Mouse (Mus musculus) liver, postnatal 0 days (tissue): ENCODE data around the gene Gm37240. TPM values are rescaled to one million over a fixed set of nuclear protein-coding genes. Genes with fewer than 3 reads are reported as not detected.
A peak's percentile ranks its signal among the peaks of the same experiment; 100 is the strongest.

Experiments
- ATAC-seq: fragments of 200-750 bp; cut with Nextera tagmentation; 2 replicates; pipeline ENCODE4 v1.8.0; 2017; ENCODE audit warnings: mild to moderate bottlenecking, moderate library complexity
- DNase-seq: peaks from one replicate; pipeline ENCODE4 v3.0.0-alpha.2; 2016
- H3K27ac ChIP-seq: fragments of 300-500 bp; sonication (generic); 2 replicates; pipeline ENCODE4 v1.5.1; 2014; ENCODE audit warnings: antibody characterized with exemption, moderate library complexity, mild to moderate bottlenecking, low read depth
- H3K27me3 ChIP-seq: fragments of 300-500 bp; sonication (generic); 2 replicates; pipeline ENCODE4 v1.6.1; 2014; ENCODE audit warnings: low read length, control low read depth, mixed read lengths; ENCODE audit not compliant: insufficient read depth
- H3K36me3 ChIP-seq: fragments of 300-500 bp; sonication (generic); replicated peaks from 2 replicates; pipeline ENCODE4 v1.6.1; 2014; ENCODE audit warnings: mild to moderate bottlenecking, control low read depth, low read length, moderate library complexity, mixed read lengths; ENCODE audit not compliant: insufficient read depth
- H3K4me1 ChIP-seq: fragments of 300-500 bp; sonication (generic); 2 replicates; pipeline ENCODE4 v1.6.1; 2014; ENCODE audit warnings: antibody characterized with exemption, mild to moderate bottlenecking, control low read depth; ENCODE audit not compliant: insufficient read depth
- H3K4me2 ChIP-seq: fragments of 300-500 bp; sonication (generic); 2 replicates; pipeline ENCODE4 v1.6.1; 2014; ENCODE audit warnings: low read depth, mild to moderate bottlenecking, low read length, moderate library complexity, mixed read lengths
- H3K4me3 ChIP-seq: fragments of 300-500 bp; sonication (generic); 2 replicates; pipeline ENCODE4 v1.5.1; 2014; ENCODE audit warnings: low read depth, low read length
- H3K9ac ChIP-seq: fragments of 300-500 bp; sonication (generic); replicated peaks from 2 replicates; pipeline ENCODE4 v1.6.1; 2014; ENCODE audit warnings: mild to moderate bottlenecking, moderate library complexity
- H3K9me3 ChIP-seq: fragments of 300-500 bp; sonication (generic); 2 replicates; pipeline ENCODE4 v1.6.1; 2016; ENCODE audit warnings: mild to moderate bottlenecking, control low read depth, low read length, mixed read lengths
- CTCF ChIP-seq: sonication (generic); IDR thresholded peaks from 2 replicates; pipeline ENCODE4 v1.5.1; 2016; ENCODE audit warnings: antibody characterized with exemption, low read depth
- EP300 ChIP-seq: IDR thresholded peaks from 2 replicates; pipeline ENCODE4 v1.6.1; 2016; ENCODE audit warnings: antibody characterized with exemption, low read depth, mild to moderate bottlenecking
- WGBS: fragments of 180-500 bp; shearing (Covaris S2); extraction: QIAGEN DNeasy Blood & Tissue Kit; methylation state at CpG from one replicate; pipeline ENCODE4 v1.1.7; 2014; ENCODE audit not compliant: insufficient replicate concordance; 5-methylcytosine and 5-hydroxymethylcytosine counted together
- polyA plus RNA-seq: library from polyadenylated mRNA; unstranded; fragments of >200 nt; fragmentation: Nextera tagmentation; extraction: Ambion mirVana; gene quantifications from 2 replicates; pipeline ENCODE4 v1.2.1, GENCODE M21; 2015

The Gm37240 gene
- polyA plus RNA-seq, 1 experiment from 2014 or later: 0.72 TPM

- no peak for DNase-seq
- 43% methylated on average over 2 of the region's 2 CpGs for WGBS
- ATAC-seq: no peak
- H3K9me3 ChIP-seq: no peaks in the 10 kb centered on the region
- no peak overlapping the region for H3K4me2 ChIP-seq
- H3K27ac ChIP-seq: no peak overlapping the region
- TF ChIP-seq CTCF: peak; percentile 36; the same call in 1 of the 2 replicates
- no peak for TF ChIP-seq EP300
- H3K27me3 ChIP-seq: no peaks in the 10 kb centered on the region
- H3K4me3 ChIP-seq: no peak overlapping the region
- no peaks in the 10 kb centered on the region for H3K36me3 ChIP-seq
- no peaks in the 10 kb centered on the region; the same call in 1 of the 2 replicates for H3K4me1 ChIP-seq
- H3K9ac ChIP-seq: no peak overlapping the region
These were observed 951.1 kb downstream of the Gm37240 start for GRCm38 (mm10) chr3:84936252-84936651.

- TF ChIP-seq CTCF (no peak), EP300 (no peak)
- ATAC-seq (peak; percentile 50; the same call in 1 of the 2 replicates), DNase-seq (no peak)
These were observed 951.6 kb downstream of the Gm37240 start for GRCm38 (mm10) chr3:84935729-84936128.

GRCm38 (mm10) chr3:84930683-84931082 is 956.6 kb downstream of the Gm37240 start:
- 81% methylated on average over 3 of the region's 3 CpGs for WGBS
- no peak for TF ChIP-seq CTCF
- no peak for TF ChIP-seq EP300
- Histone ChIP-seq H3K4me2 (no peak overlapping the region), H3K9me3 (no peaks in the 10 kb centered on the region), H3K9ac (no peak overlapping the region), H3K27me3 (no peaks in the 10 kb centered on the region), H3K36me3 (no peaks in the 10 kb centered on the region), H3K4me3 (no peak overlapping the region), H3K4me1 (no peaks in the 10 kb centered on the region), H3K27ac (no peak overlapping the region)
- ATAC-seq: no peak
- DNase-seq: no peak

More at GRCm38 (mm10) chr3:84935729-84936128, 951.6 kb downstream of the Gm37240 start:
- 51% methylated on average over 1 of the region's 1 CpGs for WGBS
- H3K9me3 ChIP-seq: no peaks in the 10 kb centered on the region
- no peaks in the 10 kb centered on the region; the same call in 1 of the 2 replicates for H3K4me1 ChIP-seq
- H3K27ac ChIP-seq: no peak overlapping the region
- no peak overlapping the region for H3K4me2 ChIP-seq
- H3K36me3 ChIP-seq: no peaks in the 10 kb centered on the region
- no peaks in the 10 kb centered on the region for H3K27me3 ChIP-seq
- no peak overlapping the region for H3K9ac ChIP-seq
- H3K4me3 ChIP-seq: no peak overlapping the region

- H3K9ac ChIP-seq: no peak overlapping the region
- no peak for TF ChIP-seq CTCF
- TF ChIP-seq EP300: no peak
- H3K4me3 ChIP-seq: no peak overlapping the region
- no peak for ATAC-seq
- no peak overlapping the region for H3K27ac ChIP-seq
- H3K4me2 ChIP-seq: no peak overlapping the region
- no peaks in the 10 kb centered on the region for H3K9me3 ChIP-seq
- no peak for DNase-seq
- WGBS: 81% methylated on average over 3 of the region's 3 CpGs
- H3K27me3 ChIP-seq: no peaks in the 10 kb centered on the region
- no peaks in the 10 kb centered on the region for H3K36me3 ChIP-seq
- H3K4me1 ChIP-seq: no peaks in the 10 kb centered on the region
These were observed 958.1 kb downstream of the Gm37240 start for GRCm38 (mm10) chr3:84929171-84929570.

GRCm38 (mm10) chr3:84927901-84928300 is 959.4 kb downstream of the Gm37240 start:
- ATAC-seq (no peak), DNase-seq (no peak)
- Histone ChIP-seq H3K9me3 (no peaks in the 10 kb centered on the region), H3K4me1 (no peaks in the 10 kb centered on the region), H3K27me3 (no peaks in the 10 kb centered on the region), H3K27ac (no peak overlapping the region), H3K4me3 (no peak overlapping the region), H3K9ac (no peak overlapping the region), H3K4me2 (no peak overlapping the region), H3K36me3 (no peaks in the 10 kb centered on the region)
- 81% methylated on average over 2 of the region's 2 CpGs for whole genome bisulfite sequencing
- TF ChIP-seq CTCF (peak; percentile 20; the same call in 1 of the 2 replicates), EP300 (no peak)

- ATAC-seq (no peak), DNase-seq (no peak)
- no peaks in the 10 kb centered on the region for H3K27me3 ChIP-seq
- H3K9ac ChIP-seq: no peak overlapping the region
- H3K36me3 ChIP-seq: no peaks in the 10 kb centered on the region
- no peaks in the 10 kb centered on the region for H3K9me3 ChIP-seq
- H3K4me2 ChIP-seq: no peak overlapping the region
- no peaks in the 10 kb centered on the region for H3K4me1 ChIP-seq
- 77% methylated on average over 8 of the region's 8 CpGs for WGBS
- no peak for TF ChIP-seq CTCF
- no peak for TF ChIP-seq EP300
- no peak overlapping the region for H3K27ac ChIP-seq
- no peak overlapping the region for H3K4me3 ChIP-seq
These were observed 960.0 kb downstream of the Gm37240 start for GRCm38 (mm10) chr3:84927168-84927794.
